Mouse (Mus musculus): ENCODE results near the gene Gjb1.

- 0 out of 2 replicates have a peak, but pooled peaks have one; percentile 43 for TF ChIP-seq SIN3A (IDR thresholded peaks at IDR 0.05; ENCODE audit: low read length)
- no peak for TF ChIP-seq POLR2A (IDR thresholded peaks at IDR 0.05; ENCODE audit: control insufficient read depth in 1 of 2, insufficient read depth in 1 of 2, low read depth in 1 of 2, low read length in 2 of 2, poor library complexity in 1 of 2)
- no peak for TF ChIP-seq CTCF (IDR thresholded peaks at IDR 0.05 in 2 of 3, conservative IDR thresholded peaks at IDR 0.05 in 1 of 3; ENCODE audit: control insufficient read depth in 1 of 3, insufficient read depth in 1 of 3, low read depth in 2 of 3, low read length in 3 of 3, poor library complexity in 1 of 3, severe bottlenecking in 1 of 3)
- TF ChIP-seq ZKSCAN1 (IDR thresholded peaks at IDR 0.05; ENCODE audit: low read depth, low read length), result no peak
- peak; percentile 77 for TF ChIP-seq RCOR1 (IDR thresholded peaks at IDR 0.05; ENCODE audit: low read depth, low read length)
- TF ChIP-seq EP300 (IDR thresholded peaks at IDR 0.05; ENCODE audit: low read depth in 1 of 2, low read length in 2 of 2), result peak; percentile 84 to 85
- TF ChIP-seq ZNF384 (IDR thresholded peaks at IDR 0.05; ENCODE audit: low read depth, low read length), result peak; percentile 98
- peak; percentile 52; the same call in 1 of the 2 replicates for TF ChIP-seq MXI1 (IDR thresholded peaks at IDR 0.05; ENCODE audit: low read depth, low read length)
- no peak for TF ChIP-seq TBP (IDR thresholded peaks at IDR 0.05; ENCODE audit: low read depth, low read length)
- peak; percentile 78 for TF ChIP-seq TCF12 (IDR thresholded peaks at IDR 0.05; ENCODE audit: low read depth, low read length)
Measured at GRCm38 (mm10) chrX:101351188-101351587, 25.0 kb upstream of the Gjb1 start.
